Mouse (Mus musculus) spleen, adult 2 months (tissue): ENCODE measurements around the gene Gzma.

Experiments used
- CTCF ChIP-seq: fragments of 200-500 bp; IDR thresholded peaks from 2 replicates; pipeline ENCODE4 v1.5.1; 2011; ENCODE audit warnings: mild to moderate bottlenecking, inconsistent platforms; ENCODE audit not compliant: insufficient read depth, insufficient read length, insufficient replicate concordance; ENCODE audit errors: extremely low read depth
- POLR2A ChIP-seq: fragments of 200-500 bp; IDR thresholded peaks from 2 replicates; pipeline ENCODE4 v1.6.1; 2011; ENCODE audit warnings: low read depth, low read length, inconsistent platforms

- TF ChIP-seq POLR2A: no peak
- no peak for TF ChIP-seq CTCF
Observed at GRCm38 (mm10) chr13:113064542-113064941, 36.2 kb downstream of the Gzma start.
